Mouse (Mus musculus) neural tube, embryonic 11.5 days (tissue): ENCODE results near the gene Stap2. TPM values are rescaled to one million over a fixed set of nuclear protein-coding genes. Genes with fewer than 3 reads are reported as not detected.

Experiments used
- ATAC-seq: fragments of 200-750 bp; cut with Nextera tagmentation; 2 replicates; pipeline ENCODE4 v1.8.0; 2017; ENCODE audit warnings: moderate number of reproducible peaks, mild to moderate bottlenecking, moderate TSS enrichment, moderate library complexity; ENCODE audit not compliant: insufficient read depth, low FRiP score, low TSS enrichment
- DNase-seq: peaks from one replicate; pipeline ENCODE4 v3.0.0-alpha.2; 2015; ENCODE audit warnings: low spot score
- H3K27ac ChIP-seq: fragments of 300-500 bp; sonication (generic); 2 replicates; pipeline ENCODE4 v1.5.1; 2014; ENCODE audit warnings: low read depth, mild to moderate bottlenecking, low read length
- H3K27me3 ChIP-seq: fragments of 300-500 bp; sonication (generic); 2 replicates; pipeline ENCODE4 v1.6.1; 2014; ENCODE audit warnings: mild to moderate bottlenecking, low read length, mixed read lengths; ENCODE audit not compliant: control insufficient read depth, insufficient read depth
- H3K36me3 ChIP-seq: fragments of 300-500 bp; sonication (generic); 2 replicates; pipeline ENCODE4 v1.6.1; 2014; ENCODE audit warnings: mild to moderate bottlenecking, low read length, moderate library complexity, mixed read lengths; ENCODE audit not compliant: control insufficient read depth, insufficient read depth
- H3K4me1 ChIP-seq: fragments of 300-500 bp; sonication (generic); 2 replicates; pipeline ENCODE4 v1.6.1; 2014; ENCODE audit warnings: low read length, mixed read lengths; ENCODE audit not compliant: control insufficient read depth, insufficient read depth
- H3K4me2 ChIP-seq: fragments of 300-500 bp; sonication (generic); 2 replicates; pipeline ENCODE4 v1.6.1; 2014; ENCODE audit warnings: low read depth, mild to moderate bottlenecking, moderate library complexity
- H3K4me3 ChIP-seq: fragments of 300-500 bp; sonication (generic); 2 replicates; pipeline ENCODE4 v1.5.1; 2014; ENCODE audit warnings: low read depth, low read length
- H3K9ac ChIP-seq: fragments of 300-500 bp; sonication (generic); 2 replicates; pipeline ENCODE4 v1.6.1; 2014; ENCODE audit warnings: mild to moderate bottlenecking, low read length
- H3K9me3 ChIP-seq: fragments of 300-500 bp; sonication (generic); 2 replicates; pipeline ENCODE4 v1.6.1; 2016; ENCODE audit warnings: low read length; ENCODE audit not compliant: control insufficient read depth
- WGBS: fragments of 180-500 bp; shearing (Covaris S2); extraction: QIAGEN DNeasy Blood & Tissue Kit; methylation state at CpG from one replicate; pipeline ENCODE4 v1.1.7; 2014; 5-methylcytosine and 5-hydroxymethylcytosine counted together
- polyA plus RNA-seq: library from polyadenylated mRNA; unstranded; fragments of >200 nt; fragmentation: Nextera tagmentation; extraction: Ambion mirVana; gene quantifications from 2 replicates; pipeline ENCODE4 v1.2.1, GENCODE M21; 2014

Stap2 gene
- polyA plus RNA-seq, 1 experiment from 2014 or later: 6.3 TPM

GRCm38 (mm10) chr17:56030238-56030870, 25.0 kb upstream of the Stap2 start:
- peaks cover 8% of the 10 kb centered on the region; the same call in 1 of the 2 replicates for H3K4me1 ChIP-seq
- 93% methylated on average over 9 of the region's 9 CpGs for WGBS
- no peak overlapping the region; the same call in 1 of the 2 replicates for H3K9ac ChIP-seq

GRCm38 (mm10) chr17:56027801-56028441, 22.5 kb upstream of the Stap2 start:
- Histone ChIP-seq H3K9ac (no peak overlapping the region), H3K27me3 (no peaks in the 10 kb centered on the region), H3K4me2 (no peak overlapping the region), H3K36me3 (peaks cover 2% of the 10 kb centered on the region), H3K27ac (no peak overlapping the region), H3K9me3 (no peaks in the 10 kb centered on the region), H3K4me1 (peaks cover 2% of the 10 kb centered on the region; the same call in 1 of the 2 replicates), H3K4me3 (no peak overlapping the region)
- ATAC-seq (no peak), DNase-seq (no peak)
- 93% methylated on average over 5 of the region's 5 CpGs for WGBS

More at GRCm38 (mm10) chr17:56030238-56030870, 25.0 kb upstream of the Stap2 start:
- ATAC-seq (no peak), DNase-seq (no peak)
- Histone ChIP-seq H3K4me2 (no peak overlapping the region), H3K27me3 (no peaks in the 10 kb centered on the region), H3K27ac (no peak overlapping the region), H3K9me3 (no peaks in the 10 kb centered on the region), H3K36me3 (peaks cover 2% of the 10 kb centered on the region), H3K4me3 (no peak overlapping the region)

GRCm38 (mm10) chr17:56026881-56027280, 21.5 kb upstream of the Stap2 start:
- H3K36me3 ChIP-seq: peaks cover 2% of the 10 kb centered on the region
- H3K9ac ChIP-seq: no peak overlapping the region
- WGBS: 67% methylated on average over 1 of the region's 1 CpGs
- no peak overlapping the region for H3K4me2 ChIP-seq
- H3K27ac ChIP-seq: no peak overlapping the region
- DNase-seq: no peak
- no peaks in the 10 kb centered on the region for H3K9me3 ChIP-seq
- H3K27me3 ChIP-seq: no peaks in the 10 kb centered on the region
- no peak overlapping the region for H3K4me3 ChIP-seq
- H3K4me1 ChIP-seq: peaks cover 8% of the 10 kb centered on the region; the same call in 1 of the 2 replicates
- no peak for ATAC-seq

GRCm38 (mm10) chr17:56026303-56026702, 20.9 kb upstream of the Stap2 start:
- ATAC-seq: no peak

GRCm38 (mm10) chr17:56024931-56025330, 19.5 kb upstream of the Stap2 start:
- ATAC-seq: no peak
- 79% methylated on average over 5 of the region's 5 CpGs for WGBS
- DNase-seq: no peak

More at GRCm38 (mm10) chr17:56026303-56026702, 20.9 kb upstream of the Stap2 start:
- no peak overlapping the region for H3K9ac ChIP-seq
- H3K4me2 ChIP-seq: no peak overlapping the region
- no peak overlapping the region for H3K4me3 ChIP-seq
- no peak for DNase-seq
- no peaks in the 10 kb centered on the region for H3K9me3 ChIP-seq
- H3K27me3 ChIP-seq: no peaks in the 10 kb centered on the region
- H3K36me3 ChIP-seq: peaks cover 2% of the 10 kb centered on the region
- 94% methylated on average over 1 of the region's 1 CpGs for WGBS
- no peak overlapping the region for H3K27ac ChIP-seq
- H3K4me1 ChIP-seq: peaks cover 8% of the 10 kb centered on the region; the same call in 1 of the 2 replicates

GRCm38 (mm10) chr17:56024476-56024875, 19.1 kb upstream of the Stap2 start:
- 77% methylated on average over 2 of the region's 2 CpGs for WGBS
- no peak overlapping the region for H3K4me3 ChIP-seq

More at GRCm38 (mm10) chr17:56024931-56025330, 19.5 kb upstream of the Stap2 start:
- H3K4me3 ChIP-seq: no peak overlapping the region
- H3K9me3 ChIP-seq: no peaks in the 10 kb centered on the region
- H3K36me3 ChIP-seq: peaks cover 2% of the 10 kb centered on the region
- H3K9ac ChIP-seq: no peak overlapping the region
- H3K27me3 ChIP-seq: no peaks in the 10 kb centered on the region
- H3K27ac ChIP-seq: no peak overlapping the region
- peaks cover 8% of the 10 kb centered on the region; the same call in 1 of the 2 replicates for H3K4me1 ChIP-seq
- H3K4me2 ChIP-seq: no peak overlapping the region

GRCm38 (mm10) chr17:56023386-56023785, 18.0 kb upstream of the Stap2 start:
- Histone ChIP-seq H3K4me1 (peaks cover 8% of the 10 kb centered on the region; the same call in 1 of the 2 replicates), H3K36me3 (peaks cover 8% of the 10 kb centered on the region), H3K27ac (peak overlapping the region; percentile 3; the same call in 1 of the 2 replicates), H3K9ac (no peak overlapping the region), H3K4me2 (no peak overlapping the region), H3K4me3 (no peak overlapping the region), H3K27me3 (no peaks in the 10 kb centered on the region), H3K9me3 (no peaks in the 10 kb centered on the region)
- DNase-seq: no peak
- WGBS: 91% methylated on average over 5 of the region's 5 CpGs
- no peak for ATAC-seq

More at GRCm38 (mm10) chr17:56024476-56024875, 19.1 kb upstream of the Stap2 start:
- Histone ChIP-seq H3K4me2 (no peak overlapping the region), H3K4me1 (peaks cover 8% of the 10 kb centered on the region; the same call in 1 of the 2 replicates), H3K36me3 (peaks cover 2% of the 10 kb centered on the region), H3K27ac (no peak overlapping the region), H3K9ac (no peak overlapping the region), H3K9me3 (no peaks in the 10 kb centered on the region), H3K27me3 (no peaks in the 10 kb centered on the region)
- DNase-seq (no peak), ATAC-seq (no peak)

GRCm38 (mm10) chr17:56022989-56023290, 17.6 kb upstream of the Stap2 start:
- Histone ChIP-seq H3K27me3 (no peaks in the 10 kb centered on the region), H3K9ac (no peak overlapping the region), H3K36me3 (peaks cover 10% of the 10 kb centered on the region), H3K4me3 (no peak overlapping the region), H3K4me1 (peaks cover 8% of the 10 kb centered on the region; the same call in 1 of the 2 replicates), H3K4me2 (no peak overlapping the region), H3K27ac (peak overlapping the region; percentile 3; the same call in 1 of the 2 replicates), H3K9me3 (no peaks in the 10 kb centered on the region)
- no peak for DNase-seq
- 82% methylated on average over 4 of the region's 4 CpGs for WGBS
- ATAC-seq: no peak
